Mouse (Mus musculus): ENCODE results near the gene Irs3. TPM values are rescaled to one million over a fixed set of nuclear protein-coding genes. Genes with fewer than 3 reads are reported as not detected.
A peak's percentile ranks its signal among the peaks of the same experiment; 100 is the strongest.

Irs3 gene
- polyA plus RNA-seq, 1 experiment from 2014 or later = 0.31 TPM

DNA sequence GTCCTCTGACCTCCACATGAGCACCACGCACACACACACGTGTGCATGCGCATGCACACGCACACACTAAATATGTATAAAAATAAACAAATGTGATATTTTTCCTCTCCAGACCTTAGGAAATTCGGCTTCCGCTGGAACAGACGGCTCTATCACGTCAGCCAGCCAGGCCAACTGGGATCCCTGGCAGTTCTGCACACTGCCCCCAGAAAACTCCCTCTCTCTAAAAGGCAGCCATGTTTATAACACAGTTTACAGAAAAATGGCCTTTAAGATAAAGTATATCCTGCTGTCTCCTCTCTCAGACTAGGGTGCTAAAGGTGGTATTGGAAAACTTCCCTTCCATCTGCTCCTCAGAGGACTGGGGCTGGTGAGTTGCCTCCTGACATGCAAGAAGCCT, 32.3 kb upstream of the Irs3 start:
- H3K36me3 ChIP-seq (replicated peaks) = peaks cover 73% of the 10 kb centered on the region

DNA sequence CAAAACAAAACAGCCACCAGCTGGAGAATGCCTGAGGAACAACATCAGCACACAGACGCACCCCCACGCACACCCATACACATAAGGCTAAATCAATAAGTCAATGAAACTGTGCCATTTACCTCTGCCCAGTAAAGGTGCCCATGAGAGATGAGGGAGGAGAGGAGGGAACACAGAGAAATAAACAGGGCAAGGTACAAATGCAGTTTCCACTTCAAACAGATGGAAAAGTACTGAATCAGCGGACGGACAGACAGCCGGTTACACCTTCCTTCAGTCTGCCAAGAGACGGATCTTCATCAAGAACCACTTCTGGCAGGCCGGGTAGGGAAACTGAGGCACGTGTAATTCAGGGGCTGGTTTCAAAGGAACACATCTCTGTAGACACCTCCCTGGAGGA, 29.3 kb upstream of the Irs3 start:
- WGBS = 94% methylated on average over 8 of the region's 8 CpGs
- no peak overlapping the region for H3K4me3 ChIP-seq

More for the DNA sequence above, 32.3 kb upstream of the Irs3 start:
- 95% methylated on average over 8 of the region's 8 CpGs for WGBS
- no peak for DNase-seq (ENCODE audit: extremely low spot score, low spot score)
- Histone ChIP-seq H3K4me3 (no peak overlapping the region), H3K27ac (no peak overlapping the region), H3K9me3 (no peaks in the 10 kb centered on the region), H3K27me3 (ENCODE audit: poor library complexity, severe bottlenecking) (no peaks in the 10 kb centered on the region), H3K4me1 (peaks cover 11% of the 10 kb centered on the region)

DNA sequence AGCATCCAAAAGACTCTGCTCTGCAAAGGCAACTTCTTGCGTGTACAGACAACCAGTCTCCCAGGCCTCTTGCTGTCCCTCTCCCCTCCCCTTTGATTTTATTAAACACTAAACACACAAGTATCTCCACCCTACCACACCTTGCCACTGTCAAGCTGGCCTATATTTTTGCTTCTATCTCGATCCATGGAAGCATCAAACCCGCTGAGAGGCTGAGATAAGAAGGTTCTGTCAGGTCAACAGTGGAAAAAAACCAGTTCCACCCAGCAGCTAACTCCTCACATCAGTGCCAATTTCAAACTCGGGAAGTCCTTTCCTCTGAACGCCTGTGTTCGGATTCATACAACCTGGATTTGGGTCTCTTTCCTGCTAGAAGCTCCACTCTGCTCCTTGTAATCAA, 27.5 kb upstream of the Irs3 start:
- Histone ChIP-seq H3K27ac (no peak overlapping the region), H3K27me3 (ENCODE audit: poor library complexity, severe bottlenecking) (no peaks in the 10 kb centered on the region), H3K9me3 (no peaks in the 10 kb centered on the region), H3K4me1 (peaks cover 12% of the 10 kb centered on the region), H3K36me3 (replicated peaks) (peaks cover 46% of the 10 kb centered on the region), H3K4me3 (no peak overlapping the region)
- WGBS = 92% methylated on average over 6 of the region's 6 CpGs
- no peak for DNase-seq (ENCODE audit: extremely low spot score, low spot score)

More for the DNA sequence above, 29.3 kb upstream of the Irs3 start:
- no peak for DNase-seq (ENCODE audit: extremely low spot score, low spot score)
- Histone ChIP-seq H3K9me3 (no peaks in the 10 kb centered on the region), H3K27ac (no peak overlapping the region), H3K27me3 (ENCODE audit: poor library complexity, severe bottlenecking) (no peaks in the 10 kb centered on the region), H3K36me3 (replicated peaks) (peaks cover 56% of the 10 kb centered on the region), H3K4me1 (peaks cover 12% of the 10 kb centered on the region)

GRCm38 (mm10) chr5:137672361-137672760, 26.8 kb upstream of the Irs3 start:
- Histone ChIP-seq H3K27me3 (ENCODE audit: poor library complexity, severe bottlenecking) (no peaks in the 10 kb centered on the region), H3K9me3 (0 out of 2 replicates have a peak, but pooled peaks cover 3% of the 10 kb centered on the region), H3K4me1 (peaks cover 12% of the 10 kb centered on the region), H3K36me3 (replicated peaks) (peaks cover 46% of the 10 kb centered on the region), H3K4me3 (no peak overlapping the region), H3K27ac (no peak overlapping the region)
- no peak for DNase-seq (ENCODE audit: extremely low spot score, low spot score)
- WGBS = 83% methylated on average over 5 of the region's 5 CpGs

- H3K9me3 ChIP-seq = 0 out of 2 replicates have a peak, but pooled peaks cover 3% of the 10 kb centered on the region
- H3K27ac ChIP-seq = peak overlapping the region; percentile 26
- DNase-seq (ENCODE audit: extremely low spot score, low spot score) = no peak
- peaks cover 46% of the 10 kb centered on the region for H3K36me3 ChIP-seq (replicated peaks)
- 61% methylated on average over 9 of the region's 9 CpGs for WGBS
- no peak overlapping the region for H3K4me3 ChIP-seq
- H3K4me1 ChIP-seq = peaks cover 12% of the 10 kb centered on the region
- H3K27me3 ChIP-seq (ENCODE audit: poor library complexity, severe bottlenecking) = no peaks in the 10 kb centered on the region
Observed at GRCm38 (mm10) chr5:137671443-137672240, 26.1 kb upstream of the Irs3 start.

DNA sequence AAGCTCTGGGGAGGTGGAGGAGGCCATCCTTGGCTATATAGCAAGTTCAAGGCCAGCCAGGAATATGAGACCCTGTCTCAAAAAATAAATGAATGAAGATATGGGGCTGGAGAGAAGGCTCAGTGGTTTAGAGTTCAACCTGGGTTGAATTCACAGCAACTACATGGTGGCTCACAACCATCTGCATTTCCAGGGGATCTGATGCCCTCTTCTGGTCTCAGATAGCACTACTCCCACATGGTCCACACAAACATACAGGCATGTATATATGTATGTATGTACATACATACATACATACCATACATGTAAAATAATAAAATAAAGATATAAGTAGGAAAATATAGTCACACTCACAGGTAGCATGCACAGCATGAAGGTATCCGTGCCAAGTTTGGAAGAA, 24.7 kb upstream of the Irs3 start:
- 0 out of 2 replicates have a peak, but pooled peaks cover 3% of the 10 kb centered on the region for H3K9me3 ChIP-seq
- 93% methylated on average over 1 of the region's 1 CpGs for WGBS
- DNase-seq (ENCODE audit: extremely low spot score, low spot score) = no peak
- H3K27me3 ChIP-seq (ENCODE audit: poor library complexity, severe bottlenecking) = no peaks in the 10 kb centered on the region
- no peak overlapping the region for H3K27ac ChIP-seq
- H3K36me3 ChIP-seq (replicated peaks) = peaks cover 51% of the 10 kb centered on the region
- no peak overlapping the region for H3K4me3 ChIP-seq
- H3K4me1 ChIP-seq = peaks cover 12% of the 10 kb centered on the region

GRCm38 (mm10) chr5:137668971-137669370, 23.5 kb upstream of the Irs3 start:
- no peak overlapping the region for H3K27ac ChIP-seq

GRCm38 (mm10) chr5:137663057-137663456, 17.5 kb upstream of the Irs3 start:
- DNase-seq (ENCODE audit: extremely low spot score, low spot score) = no peak
- H3K36me3 ChIP-seq (replicated peaks) = peaks cover 99% of the 10 kb centered on the region
- no peak overlapping the region for H3K4me3 ChIP-seq
- H3K27ac ChIP-seq = no peak overlapping the region
- H3K4me1 ChIP-seq = no peaks in the 10 kb centered on the region
- H3K27me3 ChIP-seq (ENCODE audit: poor library complexity, severe bottlenecking) = no peaks in the 10 kb centered on the region
- peaks cover 7% of the 10 kb centered on the region; the same call in 1 of the 2 replicates for H3K9me3 ChIP-seq
- WGBS = 78% methylated on average over 9 of the region's 9 CpGs

More at GRCm38 (mm10) chr5:137668971-137669370, 23.5 kb upstream of the Irs3 start:
- Histone ChIP-seq H3K4me3 (no peak overlapping the region), H3K36me3 (replicated peaks) (peaks cover 55% of the 10 kb centered on the region), H3K27me3 (ENCODE audit: poor library complexity, severe bottlenecking) (no peaks in the 10 kb centered on the region), H3K4me1 (peaks cover 12% of the 10 kb centered on the region), H3K9me3 (0 out of 2 replicates have a peak, but pooled peaks cover 3% of the 10 kb centered on the region)
- WGBS = 91% methylated on average over 10 of the region's 10 CpGs
- no peak for DNase-seq (ENCODE audit: extremely low spot score, low spot score)

GRCm38 (mm10) chr5:137660064-137660688, 14.7 kb upstream of the Irs3 start:
- H3K27me3 ChIP-seq (ENCODE audit: poor library complexity, severe bottlenecking) = no peaks in the 10 kb centered on the region
- 92% methylated on average over 6 of the region's 6 CpGs for WGBS
- H3K4me3 ChIP-seq = no peak overlapping the region
- no peak for DNase-seq (ENCODE audit: extremely low spot score, low spot score)
- no peak overlapping the region for H3K27ac ChIP-seq
- no peaks in the 10 kb centered on the region for H3K4me1 ChIP-seq
- H3K9me3 ChIP-seq = peaks cover 3% of the 10 kb centered on the region; the same call in 1 of the 2 replicates
- peaks cover 83% of the 10 kb centered on the region for H3K36me3 ChIP-seq (replicated peaks)

DNA sequence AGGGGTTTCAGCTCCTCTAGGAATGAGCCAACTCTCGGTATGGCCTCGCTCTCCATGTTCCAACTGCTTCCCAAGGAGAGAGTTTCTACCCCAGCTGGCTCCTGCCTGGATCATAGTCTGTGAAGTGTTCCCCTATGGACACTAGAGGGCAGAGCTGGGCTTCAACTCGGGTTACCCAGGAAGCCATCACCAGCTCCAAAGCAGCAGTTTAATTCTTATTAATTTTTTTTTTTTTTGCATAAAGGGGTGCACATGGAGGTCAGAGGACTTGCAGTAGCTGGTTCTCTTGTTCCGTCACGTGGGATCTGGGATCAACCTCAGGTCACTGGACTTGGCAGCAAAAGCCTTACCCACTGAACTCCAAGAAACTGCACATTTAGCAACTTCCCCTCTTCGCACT, 11.5 kb upstream of the Irs3 start:
- Histone ChIP-seq H3K27me3 (ENCODE audit: poor library complexity, severe bottlenecking) (no peaks in the 10 kb centered on the region), H3K36me3 (replicated peaks) (peaks cover 79% of the 10 kb centered on the region), H3K9me3 (peaks cover 3% of the 10 kb centered on the region; the same call in 1 of the 2 replicates), H3K4me1 (0 out of 2 replicates have a peak, but pooled peaks cover 4% of the 10 kb centered on the region), H3K4me3 (no peak overlapping the region), H3K27ac (no peak overlapping the region)
- peak; percentile 50 for DNase-seq (ENCODE audit: extremely low spot score, low spot score)
- 41% methylated on average over 6 of the region's 6 CpGs for WGBS

GRCm38 (mm10) chr5:137654746-137655145, 9.2 kb upstream of the Irs3 start:
- 83% methylated on average over 7 of the region's 7 CpGs for WGBS
- Histone ChIP-seq H3K27ac (no peak overlapping the region), H3K9me3 (peaks cover 3% of the 10 kb centered on the region; the same call in 1 of the 2 replicates), H3K36me3 (replicated peaks) (peaks cover 69% of the 10 kb centered on the region), H3K4me1 (peaks cover 19% of the 10 kb centered on the region), H3K27me3 (ENCODE audit: poor library complexity, severe bottlenecking) (no peaks in the 10 kb centered on the region), H3K4me3 (no peak overlapping the region)
- no peak for DNase-seq (ENCODE audit: extremely low spot score, low spot score)

DNA sequence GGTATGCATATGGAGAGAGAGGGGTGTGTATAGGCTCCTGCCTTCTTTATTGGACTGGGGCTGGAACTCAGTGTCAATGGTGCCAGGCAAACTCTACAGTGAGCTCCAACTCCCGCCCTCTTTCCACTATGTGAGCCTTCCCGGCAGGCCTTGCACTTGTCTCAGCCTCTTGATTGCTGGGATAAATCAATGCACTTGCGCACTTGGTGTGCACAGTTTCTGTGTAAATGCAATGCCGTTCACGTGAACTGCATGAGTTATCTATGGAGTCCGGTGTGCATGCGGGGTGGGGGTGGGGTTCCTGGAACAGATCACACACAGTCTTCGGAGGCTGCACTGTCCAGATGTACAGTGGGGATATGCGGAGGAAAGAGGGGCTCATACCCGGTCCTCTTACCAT, 7.9 kb upstream of the Irs3 start:
- H3K36me3 ChIP-seq (replicated peaks) = peaks cover 55% of the 10 kb centered on the region
- H3K4me1 ChIP-seq = peaks cover 30% of the 10 kb centered on the region
- H3K27ac ChIP-seq = no peak overlapping the region
- WGBS = 93% methylated on average over 10 of the region's 10 CpGs
- H3K9me3 ChIP-seq = peaks cover 2% of the 10 kb centered on the region; the same call in 1 of the 2 replicates
- no peak overlapping the region for H3K4me3 ChIP-seq
- no peaks in the 10 kb centered on the region for H3K27me3 ChIP-seq (ENCODE audit: poor library complexity, severe bottlenecking)
- no peak for DNase-seq (ENCODE audit: extremely low spot score, low spot score)

GRCm38 (mm10) chr5:137652474-137652873, 7.0 kb upstream of the Irs3 start:
- Histone ChIP-seq H3K4me1 (peaks cover 30% of the 10 kb centered on the region), H3K27ac (no peak overlapping the region), H3K36me3 (replicated peaks) (peaks cover 48% of the 10 kb centered on the region), H3K27me3 (ENCODE audit: poor library complexity, severe bottlenecking) (no peaks in the 10 kb centered on the region), H3K4me3 (no peak overlapping the region), H3K9me3 (no peaks in the 10 kb centered on the region)
- 28% methylated on average over 3 of the region's 3 CpGs for WGBS
- peak; percentile 60 for DNase-seq (ENCODE audit: extremely low spot score, low spot score)
